Mouse (Mus musculus) MEL (cell line): ENCODE results near the gene Mei1. TPM values are rescaled to one million over a fixed set of nuclear protein-coding genes. Genes with fewer than 3 reads are reported as not detected.

Source experiments
- DNase-seq: peaks from one replicate; pipeline ENCODE4 v3.0.0; 2011; ENCODE audit warnings: low read depth, low spot score
- H3K27ac ChIP-seq: 2 replicates; pipeline ENCODE4 v1.5.1; 2012; ENCODE audit warnings: low read depth, mild to moderate bottlenecking, control low read depth, low read length, moderate library complexity; ENCODE audit not compliant: control insufficient read depth
- H3K27me3 ChIP-seq, 2 experiments: fragments of 150-350 bp in 1 of 2; sonication (generic) in 1 of 2; 2 replicates each; pipeline ENCODE4 v1.6.1; 2012; ENCODE audit warnings: low read length in 2 of 2, mild to moderate bottlenecking in 2 of 2, improper control_type of control experiment in 1 of 2, moderate library complexity in 1 of 2; ENCODE audit not compliant: insufficient read depth in 2 of 2, control insufficient read depth in 1 of 2
- H3K36me3 ChIP-seq, 2 experiments: 2 replicates each; pipeline ENCODE4 v1.6.1; 2012 to 2014; ENCODE audit warnings: low read length in 2 of 2, improper control_type of control experiment in 1 of 2, inconsistent platforms in 1 of 2, mild to moderate bottlenecking in 1 of 2; ENCODE audit not compliant: insufficient read depth in 2 of 2, control insufficient read depth in 1 of 2
- H3K4me1 ChIP-seq, 2 experiments: fragments of 150-350 bp in 1 of 2; sonication (generic) in 1 of 2; 2 replicates each; pipeline ENCODE4 v1.6.1; 2012; ENCODE audit warnings: low read length in 2 of 2, improper control_type of control experiment in 1 of 2, mild to moderate bottlenecking in 1 of 2; ENCODE audit not compliant: insufficient read depth in 2 of 2, control insufficient read depth in 1 of 2
- H3K4me3 ChIP-seq, 2 experiments: fragments of 150-350 bp in 1 of 2; sonication (generic) in 1 of 2; 2 replicates each; pipeline ENCODE4 v1.5.1; 2012; ENCODE audit warnings: low read depth in 2 of 2, low read length in 2 of 2, mild to moderate bottlenecking in 2 of 2, moderate library complexity in 2 of 2, control low read depth in 1 of 2, improper control_type of control experiment in 1 of 2; ENCODE audit not compliant: control insufficient read depth in 1 of 2, insufficient read depth in 1 of 2
- H3K79me2 ChIP-seq: 2 replicates; pipeline ENCODE4 v1.6.1; 2012; ENCODE audit warnings: mild to moderate bottlenecking, low read length, moderate library complexity; ENCODE audit not compliant: control insufficient read depth, poor library complexity, insufficient read depth
- H3K9ac ChIP-seq: 2 replicates; pipeline ENCODE4 v1.6.1; 2012; ENCODE audit warnings: low read depth, mild to moderate bottlenecking, control low read depth, low read length, moderate library complexity; ENCODE audit not compliant: control insufficient read depth, poor library complexity, severe bottlenecking
- H3K9me3 ChIP-seq: fragments of 150-350 bp; sonication (generic); replicated peaks from 2 replicates; pipeline ENCODE4 v1.6.1; 2012; ENCODE audit warnings: mild to moderate bottlenecking, low read length, improper control_type of control experiment, moderate library complexity; ENCODE audit not compliant: insufficient read depth
- BHLHE40 ChIP-seq: IDR thresholded peaks from 2 replicates; pipeline ENCODE4 v1.6.1; 2012; ENCODE audit warnings: low read depth, mild to moderate bottlenecking, inconsistent platforms, low read length, improper control_type of control experiment, borderline replicate concordance
- CHD2 ChIP-seq: IDR thresholded peaks from 2 replicates; pipeline ENCODE4 v1.6.1; 2011; ENCODE audit warnings: low read length, improper control_type of control experiment
- CTCF ChIP-seq, 3 experiments: IDR thresholded peaks in 2 of 3; conservative IDR thresholded peaks in 1 of 3; 2 replicates each; pipeline ENCODE4 v1.5.1; 2011 to 2012; ENCODE audit warnings: low read length in 3 of 3, low read depth in 2 of 3, mild to moderate bottlenecking in 2 of 3, improper control_type of control experiment in 1 of 3, inconsistent platforms in 1 of 3, mixed read lengths in 1 of 3, moderate library complexity in 1 of 3; ENCODE audit not compliant: control insufficient read depth in 1 of 3, insufficient read depth in 1 of 3, poor library complexity in 1 of 3, severe bottlenecking in 1 of 3
- E2F4 ChIP-seq: IDR thresholded peaks from 2 replicates; pipeline ENCODE4 v1.6.1; 2011; ENCODE audit warnings: low read depth, low read length, improper control_type of control experiment, borderline replicate concordance
- ELF1 ChIP-seq: IDR thresholded peaks from 2 replicates; pipeline ENCODE4 v1.6.1; 2014; ENCODE audit warnings: low read depth, mild to moderate bottlenecking, inconsistent platforms, low read length, improper control_type of control experiment, moderate library complexity
- EP300 ChIP-seq, 2 experiments: IDR thresholded peaks; 2 replicates each; pipeline ENCODE4 v1.6.1; 2011; ENCODE audit warnings: improper control_type of control experiment in 2 of 2, low read length in 2 of 2, low read depth in 1 of 2, mild to moderate bottlenecking in 1 of 2
- ETS1 ChIP-seq: IDR thresholded peaks from 2 replicates; pipeline ENCODE4 v1.6.1; 2012; ENCODE audit warnings: low read depth, mild to moderate bottlenecking, inconsistent platforms, low read length, improper control_type of control experiment, moderate library complexity
- GABPA ChIP-seq: IDR thresholded peaks from 2 replicates; pipeline ENCODE4 v1.6.1; 2012; ENCODE audit warnings: low read depth, mild to moderate bottlenecking, inconsistent platforms, low read length, improper control_type of control experiment, moderate library complexity
- GATA1 ChIP-seq: IDR thresholded peaks from 2 replicates; pipeline ENCODE4 v1.6.1; 2011; ENCODE audit warnings: low read depth, low read length, improper control_type of control experiment
- MAX ChIP-seq: IDR thresholded peaks from 2 replicates; pipeline ENCODE4 v1.6.1; 2011; ENCODE audit warnings: low read length, improper control_type of control experiment
- MXI1 ChIP-seq: IDR thresholded peaks from 2 replicates; pipeline ENCODE4 v1.6.1; 2011; ENCODE audit warnings: mild to moderate bottlenecking, low read depth, low read length, improper control_type of control experiment
- MYB ChIP-seq: IDR thresholded peaks from 2 replicates; pipeline ENCODE4 v1.6.1; 2011; ENCODE audit warnings: mild to moderate bottlenecking, low read depth, low read length, improper control_type of control experiment
- NELFE ChIP-seq: IDR thresholded peaks from 2 replicates; pipeline ENCODE4 v1.6.1; 2011; ENCODE audit warnings: low read depth, low read length, improper control_type of control experiment
- NRF1 ChIP-seq: IDR thresholded peaks from 2 replicates; pipeline ENCODE4 v1.6.1; 2014; ENCODE audit warnings: low read depth, mild to moderate bottlenecking, inconsistent platforms, low read length, improper control_type of control experiment, moderate library complexity; ENCODE audit not compliant: poor library complexity, insufficient read depth, severe bottlenecking
- POLR2AphosphoS2 ChIP-seq: IDR thresholded peaks from 2 replicates; pipeline ENCODE4 v1.6.1; 2011; ENCODE audit warnings: low read length, improper control_type of control experiment
- RAD21 ChIP-seq: IDR thresholded peaks from 2 replicates; pipeline ENCODE4 v1.6.1; 2011; ENCODE audit warnings: mild to moderate bottlenecking, low read depth, low read length, improper control_type of control experiment
- RCOR1 ChIP-seq: IDR thresholded peaks from 2 replicates; pipeline ENCODE4 v1.6.1; 2012; ENCODE audit warnings: low read depth, mild to moderate bottlenecking, inconsistent platforms, low read length, improper control_type of control experiment
- SIN3A ChIP-seq: IDR thresholded peaks from 2 replicates; pipeline ENCODE4 v1.6.1; 2012; ENCODE audit warnings: low read length, improper control_type of control experiment, inconsistent platforms
- SMC3 ChIP-seq: IDR thresholded peaks from 2 replicates; pipeline ENCODE4 v1.6.1; 2011; ENCODE audit warnings: low read depth, low read length, improper control_type of control experiment
- TBP ChIP-seq: IDR thresholded peaks from 2 replicates; pipeline ENCODE4 v1.8.0; 2011; ENCODE audit warnings: low read depth, low read length, improper control_type of control experiment
- TCF12 ChIP-seq: IDR thresholded peaks from 2 replicates; pipeline ENCODE4 v1.6.1; 2014; ENCODE audit warnings: low read depth, mild to moderate bottlenecking, inconsistent platforms, low read length, improper control_type of control experiment, moderate library complexity
- UBTF ChIP-seq: IDR thresholded peaks from 2 replicates; pipeline ENCODE4 v1.6.1; 2012; ENCODE audit warnings: low read depth, mild to moderate bottlenecking, inconsistent platforms, low read length, improper control_type of control experiment, moderate library complexity, borderline replicate concordance; ENCODE audit not compliant: insufficient read depth
- USF2 ChIP-seq, 2 experiments: IDR thresholded peaks; 2 replicates each; pipeline ENCODE4 v1.6.1; 2011 to 2012; ENCODE audit warnings: improper control_type of control experiment in 2 of 2, low read length in 2 of 2, borderline replicate concordance in 1 of 2, inconsistent platforms in 1 of 2, low read depth in 1 of 2, mild to moderate bottlenecking in 1 of 2; ENCODE audit not compliant: insufficient read depth in 1 of 2
- ZC3H11A ChIP-seq: IDR thresholded peaks from 2 replicates; pipeline ENCODE4 v1.6.1; 2012; ENCODE audit warnings: low read depth, mild to moderate bottlenecking, inconsistent platforms, low read length, improper control_type of control experiment
- ZKSCAN1 ChIP-seq: IDR thresholded peaks from 2 replicates; pipeline ENCODE4 v1.6.1; 2012; ENCODE audit warnings: low read depth, mild to moderate bottlenecking, inconsistent platforms, low read length, improper control_type of control experiment, moderate library complexity
- ZNF384 ChIP-seq: IDR thresholded peaks from 2 replicates; pipeline ENCODE4 v1.6.1; 2012; ENCODE audit warnings: low read depth, mild to moderate bottlenecking, inconsistent platforms, low read length, improper control_type of control experiment
- polyA plus RNA-seq, 2 experiments: library from polyadenylated mRNA; stranded (reverse) in 1 of 2; unstranded in 1 of 2; fragments of >175 nt in 1 of 2; fragments of >200 nt in 1 of 2; gene quantifications; 2 replicates each; pipeline versions ENCODE4 v1.2.1 to v1.2.4; 2012; ENCODE audit warnings: low replicate concordance in 2 of 2, low read depth in 1 of 2; ENCODE audit not compliant: insufficient read length in 2 of 2, insufficient read depth in 1 of 2, missing spikeins in 1 of 2
- total RNA-seq: library from RNA; depleted of rRNA; stranded (reverse); fragments of 300-350 nt; gene quantifications from 2 replicates; pipeline ENCODE4 v1.2.3, GENCODE M21; 2012

The Mei1 gene
- total and polyA plus RNA-seq, 3 experiments, result not detected

DNA sequence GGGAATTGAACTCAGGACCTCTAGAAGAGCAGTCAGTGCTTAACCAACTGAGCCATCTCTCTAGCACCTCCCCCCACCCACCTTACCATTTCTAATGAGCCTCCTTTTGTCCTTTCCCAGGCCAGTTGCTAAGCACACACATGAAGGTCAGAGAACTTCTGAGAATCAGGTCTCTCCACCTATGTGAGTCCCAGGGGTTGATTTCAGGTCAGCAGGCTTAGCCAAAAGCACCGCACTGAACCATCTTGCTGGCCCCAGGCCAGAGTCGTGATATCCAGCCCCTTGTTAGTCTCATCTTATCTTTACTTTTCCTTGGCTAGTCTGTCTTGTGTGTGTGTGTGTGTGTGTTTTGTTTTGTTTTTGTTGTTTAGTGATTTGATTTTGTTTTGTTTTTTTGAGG lies 75.6 kb downstream of the Mei1 start:
- H3K27me3 ChIP-seq, result no peaks in the 10 kb centered on the region
- peaks cover 0 to 28% of the 10 kb centered on the region in 2 experiments; a peak in 2 of 4 replicates for H3K36me3 ChIP-seq
- H3K4me3 ChIP-seq, result no peak overlapping the region
- H3K27ac ChIP-seq, result peak overlapping the region; percentile 81
- DNase-seq, result peak; percentile 74
- TF ChIP-seq RCOR1, result peak; percentile 76
- no peak for TF ChIP-seq ZNF384
- TF ChIP-seq MAX, result no peak
- TF ChIP-seq GABPA, result no peak
- 0 out of 4 replicates have a peak, but pooled peaks of 1 of the 2 experiments have one; percentile 29 for TF ChIP-seq EP300 (IDR thresholded peaks at IDR 0.05; ENCODE audit: low read depth in 1 of 2, low read length in 2 of 2)
- peak; percentile 58 for TF ChIP-seq ETS1
- no peak for TF ChIP-seq CHD2
- TF ChIP-seq TCF12, result 0 out of 2 replicates have a peak, but pooled peaks have one; percentile 28
- no peak for TF ChIP-seq ELF1
- TF ChIP-seq RAD21, result no peak
- TF ChIP-seq SMC3, result no peak
- TF ChIP-seq MXI1, result no peak
- TF ChIP-seq BHLHE40, result no peak; the same call in 1 of the 2 replicates
- TF ChIP-seq GATA1, result 0 out of 2 replicates have a peak, but pooled peaks have one; percentile 64
- TF ChIP-seq USF2 (IDR thresholded peaks at IDR 0.05; ENCODE audit: borderline replicate concordance in 1 of 2, insufficient read depth in 1 of 2, low read depth in 1 of 2, low read length in 2 of 2), result no peak
- TF ChIP-seq NRF1, result no peak
- no peak for TF ChIP-seq TBP
- peaks cover 0 to 27% of the 10 kb centered on the region in 2 experiments; a peak in 3 of 4 replicates for H3K4me1 ChIP-seq
- H3K9ac ChIP-seq, result no peak overlapping the region
- peaks cover 23% of the 10 kb centered on the region for H3K79me2 ChIP-seq
- H3K9me3 ChIP-seq, result no peaks in the 10 kb centered on the region

DNA sequence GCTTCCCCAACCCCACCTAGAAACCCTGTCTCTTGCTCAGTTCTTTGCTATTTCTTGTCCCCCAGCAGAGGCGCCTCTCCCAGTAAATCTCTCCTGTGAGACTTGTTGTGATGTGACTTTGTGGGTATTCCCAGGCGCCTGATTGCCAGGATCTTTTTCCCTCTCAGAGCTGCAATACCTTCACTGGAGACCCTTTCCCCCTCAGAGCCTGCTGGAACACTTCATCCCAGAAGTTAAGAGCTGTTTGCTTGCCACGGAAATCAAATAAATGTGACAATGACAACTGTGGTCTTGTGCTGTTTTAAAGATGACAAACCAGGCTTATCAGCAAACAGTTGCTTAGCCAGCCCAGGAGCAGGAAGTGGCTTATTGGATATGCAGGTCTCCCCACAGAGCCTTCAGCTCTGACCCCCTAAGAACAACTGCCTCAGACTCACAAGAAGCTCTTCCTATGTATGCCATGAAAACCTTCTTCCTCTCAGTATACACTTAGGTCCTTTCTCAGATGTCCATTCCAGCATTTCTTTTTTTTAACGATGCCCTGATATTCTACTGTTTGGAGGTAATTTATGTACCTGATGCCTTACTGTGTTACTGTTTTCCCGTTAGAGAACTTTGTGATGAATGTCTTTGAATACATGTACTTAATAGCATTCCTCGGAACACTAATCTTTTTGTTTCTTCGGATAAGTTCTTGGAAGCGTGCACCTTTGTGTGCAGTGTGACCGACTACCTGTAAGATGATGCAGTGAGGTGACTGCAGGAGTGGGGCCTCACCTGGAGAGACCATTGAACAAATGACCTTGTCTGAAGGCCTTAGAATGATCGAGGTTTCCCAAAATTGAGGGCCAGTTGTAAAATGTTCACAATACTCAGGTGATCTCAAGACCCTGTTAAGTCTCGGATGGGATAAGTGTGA lies 76.3 kb downstream of the Mei1 start:
- Histone ChIP-seq H3K27ac (peak overlapping the region; percentile 81), H3K4me3 (peak overlapping the region; percentile 50 to 63), H3K4me1 (peaks cover 0 to 27% of the 10 kb centered on the region in 2 experiments; a peak in 3 of 4 replicates), H3K27me3 (no peaks in the 10 kb centered on the region), H3K36me3 (peaks cover 0 to 28% of the 10 kb centered on the region in 2 experiments; a peak in 2 of 4 replicates), H3K9ac (peak overlapping the region; percentile 59), H3K9me3 (no peaks in the 10 kb centered on the region), H3K79me2 (peaks cover 28% of the 10 kb centered on the region)
- peak; percentile 90 for DNase-seq
- TF ChIP-seq SIN3A (no peak; the same call in 1 of the 2 replicates), TCF12 (peak; percentile 59), ZC3H11A (no peak), RCOR1 (peak; percentile 59; the same call in 1 of the 2 replicates), ETS1 (peak; percentile 75), NRF1 (no peak), MYB (peak; percentile 24; the same call in 1 of the 2 replicates), CTCF (IDR thresholded peaks at IDR 0.05 in 2 of 3, conservative IDR thresholded peaks at IDR 0.05 in 1 of 3; ENCODE audit: control insufficient read depth in 1 of 3, insufficient read depth in 1 of 3, low read depth in 2 of 3, low read length in 3 of 3, poor library complexity in 1 of 3, severe bottlenecking in 1 of 3) (peak in 1 of 3 experiments; percentile 11; a peak in 2 of 6 replicates), GATA1 (peak; percentile 89), POLR2AphosphoS2 (no peak; the same call in 1 of the 2 replicates), USF2 (IDR thresholded peaks at IDR 0.05; ENCODE audit: borderline replicate concordance in 1 of 2, insufficient read depth in 1 of 2, low read depth in 1 of 2, low read length in 2 of 2) (no peak), SMC3 (no peak), ZKSCAN1 (no peak), E2F4 (no peak), NELFE (no peak; the same call in 1 of the 2 replicates), TBP (peak; percentile 73; the same call in 1 of the 2 replicates), BHLHE40 (peak; percentile 40; the same call in 1 of the 2 replicates), UBTF (no peak)
